Mouse (Mus musculus) embryonic facial prominence, embryonic 10.5 days (tissue): Measurements from ENCODE around the gene Clta. TPM values are rescaled to one million over a fixed set of nuclear protein-coding genes. Genes with fewer than 3 reads are reported as not detected.
"Not testable (repeated sequence)": the region's sequence is repeated elsewhere in the genome, so short reads cannot be mapped to it uniquely, and the experiment has no call there.

Source experiments
- DNase-seq: peaks from one replicate; pipeline ENCODE4 v3.0.0-alpha.2; 2017; ENCODE audit warnings: low spot score
- H3K27ac ChIP-seq: fragments of 300-500 bp; sonication (generic); replicated peaks from 2 replicates; pipeline ENCODE4 v1.5.1; 2016; ENCODE audit warnings: mild to moderate bottlenecking
- H3K27me3 ChIP-seq: fragments of 300-500 bp; sonication (generic); replicated peaks from 2 replicates; pipeline ENCODE4 v1.6.1; 2016; ENCODE audit warnings: low read depth, mild to moderate bottlenecking; ENCODE audit not compliant: poor library complexity, severe bottlenecking
- H3K36me3 ChIP-seq: fragments of 300-500 bp; sonication (generic); replicated peaks from 2 replicates; pipeline ENCODE4 v1.6.1; 2016; ENCODE audit warnings: mild to moderate bottlenecking, moderate library complexity
- H3K4me1 ChIP-seq: fragments of 300-500 bp; sonication (generic); 2 replicates; pipeline ENCODE4 v1.6.1; 2016
- H3K4me3 ChIP-seq: fragments of 300-500 bp; sonication (generic); 2 replicates; pipeline ENCODE4 v1.5.1; 2016; ENCODE audit warnings: mild to moderate bottlenecking, moderate library complexity
- H3K9me3 ChIP-seq: fragments of 300-500 bp; sonication (generic); 2 replicates; pipeline ENCODE4 v1.6.1; 2016; ENCODE audit warnings: mild to moderate bottlenecking
- WGBS: fragments of 180-500 bp; shearing (Covaris S2); methylation state at CpG from one replicate; pipeline ENCODE4 v1.1.7; 2016; 5-methylcytosine and 5-hydroxymethylcytosine counted together
- polyA plus RNA-seq: library from polyadenylated mRNA; unstranded; fragments of >200 nt; fragmentation: Nextera tagmentation; extraction: Ambion mirVana; gene quantifications from 2 replicates; pipeline ENCODE4 v1.2.1, GENCODE M21; 2016

The Clta gene
- polyA plus RNA-seq, 1 experiment from 2014 or later, result 222 TPM

GRCm38 (mm10) chr4:44042429-44042828 is 38.2 kb downstream of the Clta start:
- H3K4me1 ChIP-seq, result no peaks in the 10 kb centered on the region
- no peak for DNase-seq
- no peak overlapping the region for H3K4me3 ChIP-seq
- peaks cover 7% of the 10 kb centered on the region; the same call in 1 of the 2 replicates for H3K27me3 ChIP-seq
- WGBS, result 92% methylated on average over 5 of the region's 5 CpGs
- H3K36me3 ChIP-seq, result peaks cover 60% of the 10 kb centered on the region
- H3K27ac ChIP-seq, result no peak overlapping the region
- H3K9me3 ChIP-seq, result no peaks in the 10 kb centered on the region

DNA sequence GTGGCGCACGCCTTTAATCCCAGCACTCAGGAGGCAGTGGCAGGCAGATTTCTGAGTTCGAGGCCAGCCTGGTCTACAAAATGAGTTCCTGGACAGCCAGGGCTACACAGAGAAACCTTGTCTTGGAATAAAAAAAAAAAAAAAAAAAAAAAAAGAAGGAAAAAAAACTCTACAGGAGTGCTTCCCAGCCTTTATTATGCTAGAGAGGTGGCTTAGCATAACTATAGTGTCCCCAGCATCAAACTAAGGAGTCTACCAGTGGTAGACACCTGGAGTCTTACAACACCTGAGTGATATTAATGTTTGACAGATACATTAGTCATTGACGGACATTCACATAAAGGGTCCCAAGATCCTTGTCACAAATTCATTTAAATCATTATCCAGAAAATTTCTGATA is 38.9 kb downstream of the Clta start:
- H3K4me1 ChIP-seq, H3K27ac ChIP-seq, DNase-seq, H3K27me3 ChIP-seq, H3K4me3 ChIP-seq, H3K9me3 ChIP-seq: not testable (repeated sequence)
- peaks cover 59% of the 10 kb centered on the region for H3K36me3 ChIP-seq
- 95% methylated on average over 4 of the region's 4 CpGs for WGBS

DNA sequence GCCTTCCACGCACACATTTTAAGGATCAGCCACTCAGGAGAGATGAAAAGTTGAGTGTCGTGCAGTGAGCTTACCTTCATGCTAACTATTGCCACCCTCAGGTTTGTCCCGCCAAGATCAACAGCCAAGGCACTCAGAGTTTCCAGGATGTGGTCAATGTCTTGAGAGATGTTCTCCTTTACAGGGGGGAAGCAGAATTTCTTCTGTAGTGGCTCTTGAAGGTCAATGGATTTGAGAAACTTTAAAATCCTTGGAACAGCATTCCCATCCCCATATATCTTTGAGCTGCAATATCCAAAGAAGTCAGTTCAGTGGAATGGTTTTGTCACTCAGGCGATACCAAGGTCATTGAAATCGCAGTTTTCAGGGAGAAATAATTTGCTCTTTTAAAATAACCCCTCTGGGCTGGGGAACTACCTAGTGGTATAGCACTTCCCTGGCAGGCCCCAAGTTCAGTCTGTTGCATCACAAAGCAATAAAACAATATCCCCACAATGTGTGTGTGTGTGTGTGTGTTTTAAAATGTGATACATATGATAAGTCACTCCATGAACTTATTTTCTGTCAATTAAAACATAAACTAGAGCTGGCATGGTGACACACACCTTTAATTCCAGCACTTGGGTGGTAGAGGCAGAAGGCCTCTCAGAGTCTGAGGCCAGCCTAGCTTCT is 40.6 kb downstream of the Clta start:
- no peak overlapping the region for H3K4me3 ChIP-seq
- no peaks in the 10 kb centered on the region for H3K4me1 ChIP-seq
- DNase-seq, result no peak
- H3K9me3 ChIP-seq, result no peaks in the 10 kb centered on the region
- no peak overlapping the region for H3K27ac ChIP-seq
- peaks cover 3% of the 10 kb centered on the region; the same call in 1 of the 2 replicates for H3K27me3 ChIP-seq
- H3K36me3 ChIP-seq, result peaks cover 62% of the 10 kb centered on the region
- 92% methylated on average over 5 of the region's 5 CpGs for WGBS

DNA sequence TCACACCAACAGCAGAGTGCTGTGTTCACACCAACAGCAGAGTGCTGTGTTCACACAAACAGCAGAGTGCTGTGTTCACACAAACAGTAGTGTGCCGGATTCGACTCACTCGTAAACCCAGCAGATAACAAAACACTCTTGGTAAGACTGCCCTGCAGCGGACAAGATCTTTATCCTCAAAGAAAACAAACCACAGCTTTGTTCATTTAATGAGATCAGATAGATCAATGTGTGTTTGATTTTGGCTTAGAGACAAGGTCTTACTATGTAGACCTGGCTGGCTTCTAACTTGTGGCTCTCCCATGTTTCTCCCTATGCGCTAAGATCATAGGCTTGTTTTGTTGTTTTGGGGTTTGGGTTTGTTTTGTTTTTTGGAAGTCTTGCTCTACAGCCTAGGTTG is 41.8 kb downstream of the Clta start:
- H3K36me3 ChIP-seq, result peaks cover 51% of the 10 kb centered on the region
- 76% methylated on average over 5 of the region's 5 CpGs for WGBS
- no peak overlapping the region for H3K27ac ChIP-seq
- H3K4me3 ChIP-seq, result no peak overlapping the region
- H3K27me3 ChIP-seq, result no peaks in the 10 kb centered on the region
- DNase-seq, result no peak
- H3K4me1 ChIP-seq, result no peaks in the 10 kb centered on the region
- H3K9me3 ChIP-seq, result no peaks in the 10 kb centered on the region

GRCm38 (mm10) chr4:44049812-44050211 is 45.6 kb downstream of the Clta start:
- peaks cover 31% of the 10 kb centered on the region; the same call in 1 of the 2 replicates for H3K36me3 ChIP-seq
- no peak overlapping the region for H3K4me3 ChIP-seq
- no peaks in the 10 kb centered on the region for H3K4me1 ChIP-seq
- H3K27me3 ChIP-seq, result no peaks in the 10 kb centered on the region
- H3K27ac ChIP-seq, result no peak overlapping the region
- WGBS, result 86% methylated on average over 5 of the region's 5 CpGs
- no peak for DNase-seq
- H3K9me3 ChIP-seq, result no peaks in the 10 kb centered on the region

- WGBS, result 95% methylated on average over 13 of the region's 13 CpGs
- no peaks in the 10 kb centered on the region for H3K27me3 ChIP-seq
- H3K4me3 ChIP-seq, result no peak overlapping the region
- no peaks in the 10 kb centered on the region for H3K4me1 ChIP-seq
- H3K9me3 ChIP-seq, result no peaks in the 10 kb centered on the region
- no peak for DNase-seq
- no peak overlapping the region for H3K27ac ChIP-seq
- H3K36me3 ChIP-seq, result peaks cover 9% of the 10 kb centered on the region
Observed at GRCm38 (mm10) chr4:44059674-44060073, 55.4 kb downstream of the Clta start.

DNA sequence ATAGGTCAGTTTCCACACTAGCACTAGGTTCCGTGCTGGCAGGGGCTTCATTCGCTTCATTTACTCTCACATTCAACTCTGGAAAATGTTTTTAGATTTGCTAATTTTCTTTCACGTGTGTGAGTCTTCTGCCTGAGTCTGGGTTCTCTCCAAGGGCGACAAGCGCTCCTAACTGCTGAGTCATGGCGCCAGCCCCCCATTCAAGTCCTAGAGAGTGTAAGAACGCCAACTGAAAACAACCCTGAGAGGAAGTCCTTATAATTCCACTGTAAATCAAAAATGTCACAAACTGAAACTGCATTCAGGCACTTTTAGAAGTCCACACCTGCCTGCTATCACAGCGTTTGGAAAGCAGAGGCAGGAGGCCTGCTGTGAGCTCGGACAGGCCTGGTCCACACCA is 57.8 kb downstream of the Clta start:
- 76% methylated on average over 9 of the region's 9 CpGs for WGBS
- H3K4me3 ChIP-seq, result no peak overlapping the region
- no peaks in the 10 kb centered on the region for H3K27me3 ChIP-seq
- no peak overlapping the region for H3K27ac ChIP-seq
- peaks cover 9% of the 10 kb centered on the region for H3K36me3 ChIP-seq
- H3K9me3 ChIP-seq, result no peaks in the 10 kb centered on the region
- peaks cover 6% of the 10 kb centered on the region for H3K4me1 ChIP-seq
- no peak for DNase-seq

DNA sequence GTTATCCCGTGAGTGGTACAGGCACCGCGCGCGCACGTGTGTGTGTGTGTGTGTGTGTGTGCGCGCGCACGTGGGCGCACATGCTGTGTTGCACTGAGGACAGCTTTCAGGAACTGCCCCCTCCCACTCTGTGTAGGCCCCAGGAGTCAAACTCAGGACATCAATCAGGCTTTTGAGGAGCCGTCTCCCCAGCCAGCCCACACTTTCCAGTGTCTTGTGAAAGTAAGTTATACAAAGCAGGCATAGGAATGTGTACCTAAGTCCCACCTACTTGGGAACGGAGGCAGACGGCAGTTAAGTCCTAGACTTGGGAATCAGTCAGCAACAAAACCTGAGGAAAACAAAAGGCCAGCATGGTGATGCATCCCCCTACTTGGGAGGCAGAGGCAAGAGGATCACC is 58.6 kb downstream of the Clta start:
- Histone ChIP-seq H3K9me3 (no peaks in the 10 kb centered on the region), H3K27ac (no peak overlapping the region), H3K36me3 (peaks cover 9% of the 10 kb centered on the region), H3K4me3 (no peak overlapping the region), H3K4me1 (peaks cover 6% of the 10 kb centered on the region), H3K27me3 (no peaks in the 10 kb centered on the region)
- 90% methylated on average over 14 of the region's 14 CpGs for WGBS
- DNase-seq, result no peak

GRCm38 (mm10) chr4:44065355-44066025 is 61.2 kb downstream of the Clta start:
- WGBS, result 29% methylated on average over 16 of the region's 16 CpGs

GRCm38 (mm10) chr4:44066891-44067290 is 62.6 kb downstream of the Clta start:
- no peak for DNase-seq
- Histone ChIP-seq H3K9me3 (no peaks in the 10 kb centered on the region), H3K4me1 (peaks cover 23% of the 10 kb centered on the region), H3K27me3 (no peaks in the 10 kb centered on the region), H3K27ac (no peak overlapping the region), H3K36me3 (peaks cover 4% of the 10 kb centered on the region), H3K4me3 (no peak overlapping the region)
- WGBS, result 87% methylated on average over 6 of the region's 6 CpGs

More at GRCm38 (mm10) chr4:44065355-44066025, 61.2 kb downstream of the Clta start:
- H3K27ac ChIP-seq, result peak overlapping the region; percentile 80
- H3K36me3 ChIP-seq, result peaks cover 4% of the 10 kb centered on the region
- H3K9me3 ChIP-seq, result no peaks in the 10 kb centered on the region
- H3K27me3 ChIP-seq, result no peaks in the 10 kb centered on the region
- DNase-seq, result peak; percentile 91
- H3K4me3 ChIP-seq, result peak overlapping the region; percentile 41
- H3K4me1 ChIP-seq, result peaks cover 10% of the 10 kb centered on the region

DNA sequence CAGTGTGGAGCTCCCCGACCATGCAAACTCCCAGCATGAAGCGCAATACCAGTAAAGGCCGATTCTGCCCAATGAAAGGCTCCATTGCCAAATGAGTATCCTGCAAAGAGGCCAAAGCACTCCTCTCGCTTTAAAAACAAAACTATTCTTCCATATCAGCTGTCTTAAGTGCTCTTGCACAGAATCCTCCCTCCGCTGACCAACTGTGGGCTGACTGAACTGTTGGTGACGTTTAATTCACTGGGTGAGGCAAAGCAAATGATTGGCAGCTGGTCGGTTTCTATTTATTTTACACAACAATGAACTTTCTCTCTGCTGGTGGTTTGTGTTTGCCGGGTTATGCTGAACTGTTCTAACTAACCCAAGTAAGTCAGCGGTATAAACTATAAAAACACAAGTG is 64.5 kb downstream of the Clta start:
- no peak for DNase-seq
- Histone ChIP-seq H3K4me1 (peaks cover 32% of the 10 kb centered on the region), H3K4me3 (no peak overlapping the region), H3K36me3 (no peaks in the 10 kb centered on the region; the same call in 1 of the 2 replicates), H3K27ac (no peak overlapping the region), H3K9me3 (no peaks in the 10 kb centered on the region), H3K27me3 (no peaks in the 10 kb centered on the region)
- 45% methylated on average over 9 of the region's 9 CpGs for WGBS

- Histone ChIP-seq H3K4me3 (no peak overlapping the region), H3K9me3 (no peaks in the 10 kb centered on the region), H3K27ac (no peak overlapping the region), H3K4me1 (peaks cover 32% of the 10 kb centered on the region), H3K36me3 (no peaks in the 10 kb centered on the region; the same call in 1 of the 2 replicates), H3K27me3 (no peaks in the 10 kb centered on the region)
- 94% methylated on average over 4 of the region's 4 CpGs for WGBS
- no peak for DNase-seq
Observed at GRCm38 (mm10) chr4:44069411-44069810, 65.2 kb downstream of the Clta start.

- H3K4me1 ChIP-seq, result peaks cover 27% of the 10 kb centered on the region
- no peak overlapping the region for H3K27ac ChIP-seq
- H3K4me3 ChIP-seq, result 0 out of 2 replicates have a peak overlapping the region, but pooled peaks have one; percentile 16
- DNase-seq, result no peak
- 76% methylated on average over 4 of the region's 4 CpGs for WGBS
- no peaks in the 10 kb centered on the region for H3K9me3 ChIP-seq
- no peaks in the 10 kb centered on the region for H3K27me3 ChIP-seq
- no peaks in the 10 kb centered on the region; the same call in 1 of the 2 replicates for H3K36me3 ChIP-seq
Observed at GRCm38 (mm10) chr4:44070641-44071040, 66.4 kb downstream of the Clta start.
